Mouse (Mus musculus): Measurements from ENCODE around the gene Fhl3.

Gene Fhl3

GRCm38 (mm10) chr4:124700248-124700971 is at the start of gene Fhl3:
Gene Fhl3, plus strand, starts transcription at chr4:124700701.
- DNase-seq (ENCODE audit: low spot score): peak; percentile 41

GRCm38 (mm10) chr4:124652886-124653285 is 47.6 kb upstream of the Fhl3 start:
- DNase-seq (ENCODE audit: low spot score): no peak

GRCm38 (mm10) chr4:124656518-124656853 is 44.0 kb upstream of the Fhl3 start, which contains the start of gene Pou3f1:
Gene Pou3f1, plus strand, starts transcription at chr4:124656807.
- DNase-seq (ENCODE audit: low spot score): no peak

DNA sequence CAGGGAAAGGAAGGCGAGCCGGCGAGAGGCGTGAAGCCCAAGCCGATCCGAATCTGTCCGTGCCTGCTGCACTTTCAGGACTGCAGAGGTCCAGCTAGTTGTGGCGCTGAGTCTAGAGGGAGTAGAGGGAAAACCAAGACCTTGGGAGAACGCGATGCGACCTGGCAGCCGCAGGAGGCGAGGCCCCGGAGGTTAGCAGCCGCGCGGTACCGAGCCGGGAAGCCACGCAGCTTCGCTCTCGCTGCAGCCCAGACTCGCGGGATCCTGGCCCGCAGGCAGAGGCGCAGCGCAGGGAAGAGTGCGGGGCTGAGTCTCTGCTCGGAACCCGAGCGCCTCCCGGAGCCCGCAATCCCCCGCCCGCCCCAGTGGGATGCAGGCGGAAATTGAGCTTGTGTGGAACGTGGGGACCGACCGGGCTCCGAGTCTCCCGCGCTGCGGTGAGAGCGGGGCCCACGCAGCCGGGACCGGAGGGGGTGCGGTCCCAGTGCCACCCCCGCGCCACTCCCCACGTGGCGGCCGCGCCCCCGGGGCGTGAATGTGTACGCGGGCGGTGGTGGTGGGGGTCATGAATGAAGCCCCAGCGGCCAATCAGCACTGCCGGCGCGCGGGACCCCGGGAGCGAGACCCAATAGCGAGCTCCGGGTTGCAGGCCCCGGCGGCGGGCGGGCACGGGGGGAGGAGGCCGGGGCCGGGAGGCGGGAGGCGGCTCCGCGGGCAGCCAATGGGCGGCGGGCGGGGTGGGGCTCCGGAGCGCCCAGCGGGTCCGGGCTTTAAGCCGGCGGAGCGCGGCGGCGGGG is 43.4 kb upstream of the Fhl3 start:
- peak; percentile 62 for DNase-seq (ENCODE audit: low spot score)

- DNase-seq (ENCODE audit: low spot score): no peak
Measured at GRCm38 (mm10) chr4:124657781-124658180, 42.7 kb upstream of the Fhl3 start.

DNA sequence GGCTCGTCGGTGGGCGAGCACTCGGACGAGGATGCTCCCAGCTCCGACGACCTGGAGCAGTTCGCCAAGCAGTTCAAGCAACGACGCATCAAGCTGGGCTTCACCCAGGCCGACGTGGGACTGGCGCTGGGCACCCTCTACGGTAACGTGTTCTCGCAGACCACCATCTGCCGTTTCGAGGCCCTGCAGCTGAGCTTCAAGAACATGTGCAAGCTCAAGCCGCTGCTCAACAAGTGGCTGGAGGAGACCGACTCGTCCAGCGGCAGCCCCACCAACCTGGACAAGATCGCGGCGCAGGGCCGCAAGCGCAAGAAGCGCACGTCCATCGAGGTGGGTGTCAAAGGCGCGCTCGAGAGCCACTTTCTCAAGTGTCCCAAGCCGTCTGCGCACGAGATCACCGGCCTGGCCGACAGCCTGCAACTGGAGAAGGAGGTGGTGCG is 42.1 kb upstream of the Fhl3 start:
- DNase-seq (ENCODE audit: low spot score): no peak

DNA sequence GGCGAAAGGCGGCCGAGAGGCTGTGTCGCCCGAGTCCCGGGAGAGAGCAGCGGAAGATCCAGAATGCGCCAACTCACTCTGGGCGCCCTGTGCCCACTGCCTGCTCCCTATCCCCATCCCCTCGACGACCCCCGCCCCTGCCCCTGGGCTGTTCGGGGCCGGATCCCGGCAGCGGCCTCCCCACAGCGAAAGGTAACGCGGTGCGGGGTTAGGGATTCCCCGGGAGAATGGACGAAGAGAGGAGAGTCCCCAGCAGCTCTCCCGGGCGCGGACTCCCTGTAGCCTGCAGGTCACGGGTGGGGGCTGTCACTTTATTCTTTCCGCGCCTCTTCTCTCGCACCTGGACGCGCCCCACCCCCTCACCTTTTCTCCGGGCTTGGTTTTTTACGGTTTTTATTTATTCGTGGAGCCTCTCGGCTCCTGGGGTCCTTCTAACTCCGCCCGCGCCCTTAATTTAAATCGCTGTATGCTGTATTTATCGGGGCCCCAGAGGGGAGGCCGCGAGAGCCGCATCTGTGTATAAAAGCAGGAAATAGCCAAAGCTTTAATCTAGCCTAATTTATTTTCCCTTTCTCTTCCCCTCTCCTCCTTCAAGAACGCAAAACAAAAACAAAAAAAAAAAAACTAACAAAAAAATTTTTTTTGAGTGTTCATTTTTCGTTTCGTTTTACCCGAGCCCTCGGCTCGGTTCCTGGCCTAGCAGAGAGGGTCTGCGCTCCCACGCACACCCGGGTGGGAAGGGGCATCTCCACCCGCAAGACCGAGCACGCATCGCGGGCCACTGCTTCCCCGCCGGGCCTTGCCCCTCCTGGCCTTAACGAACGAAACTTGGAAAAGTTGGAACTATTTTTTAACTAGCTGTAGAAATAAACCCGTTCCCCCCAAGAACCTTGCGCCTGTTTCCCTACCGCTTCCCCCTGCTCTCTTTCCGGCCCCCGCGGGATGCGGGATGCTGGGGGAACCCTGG is 41.0 kb upstream of the Fhl3 start:
- no peak for DNase-seq (ENCODE audit: low spot score)

DNA sequence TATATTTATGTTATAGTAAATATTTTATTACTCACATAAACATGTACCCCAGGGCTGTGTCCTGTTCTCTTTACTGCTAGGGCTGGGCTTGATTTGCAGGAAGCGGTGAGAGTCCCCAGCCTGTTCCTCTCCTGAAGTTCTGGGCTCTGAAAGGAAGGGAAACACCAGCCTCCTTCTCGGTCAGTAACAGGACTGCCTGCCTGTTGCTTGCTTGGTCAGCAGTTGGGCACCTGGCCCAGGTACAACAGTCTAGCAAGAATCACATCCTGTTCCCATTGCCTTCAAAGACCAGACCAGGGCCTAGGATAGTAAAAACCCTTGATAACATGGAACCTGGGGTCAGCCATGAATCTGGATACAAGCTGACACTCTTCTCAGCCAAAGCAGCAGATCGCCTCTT is 39.9 kb upstream of the Fhl3 start:
- no peak for DNase-seq (ENCODE audit: low spot score)

DNA sequence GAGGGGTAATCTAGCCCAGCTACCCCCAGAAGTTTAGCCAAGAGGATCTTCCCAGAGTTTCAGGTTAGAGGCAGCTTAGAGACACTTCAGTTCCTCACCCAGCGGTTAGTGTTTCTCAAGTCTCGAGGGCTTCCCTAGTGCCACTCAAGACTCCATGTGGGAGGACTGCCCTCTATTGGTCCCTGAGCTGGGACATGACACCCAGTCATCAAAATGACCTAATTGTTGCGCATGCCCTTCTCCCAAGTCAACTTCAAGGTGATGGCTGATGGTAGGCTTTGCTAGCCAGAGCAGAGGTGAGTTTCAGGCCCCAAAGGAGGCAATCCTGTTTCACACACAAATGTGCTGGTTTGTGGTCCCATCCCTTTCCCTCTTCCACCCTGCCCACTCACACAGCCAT is 37.5 kb upstream of the Fhl3 start:
- DNase-seq (ENCODE audit: low spot score): no peak

DNA sequence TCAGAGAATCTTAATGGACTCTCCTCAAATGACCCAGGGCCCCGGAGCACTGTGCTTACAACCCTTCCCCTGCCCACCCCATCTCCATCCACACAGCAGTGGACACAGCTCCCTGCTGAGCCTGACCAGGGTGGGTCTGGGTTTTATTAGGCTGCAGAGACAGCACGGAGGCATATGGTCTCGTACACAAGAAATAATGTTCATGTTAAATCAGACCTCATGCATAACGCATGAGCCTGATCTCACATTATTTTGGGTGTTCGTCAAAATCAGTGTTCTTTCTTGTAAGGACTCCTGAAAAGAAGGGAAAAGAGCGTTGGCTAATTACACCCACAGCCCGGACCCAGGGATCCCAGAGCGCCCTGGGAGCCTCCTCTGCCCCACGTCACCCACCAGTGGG is 36.3 kb upstream of the Fhl3 start:
- DNase-seq (ENCODE audit: low spot score): no peak

DNA sequence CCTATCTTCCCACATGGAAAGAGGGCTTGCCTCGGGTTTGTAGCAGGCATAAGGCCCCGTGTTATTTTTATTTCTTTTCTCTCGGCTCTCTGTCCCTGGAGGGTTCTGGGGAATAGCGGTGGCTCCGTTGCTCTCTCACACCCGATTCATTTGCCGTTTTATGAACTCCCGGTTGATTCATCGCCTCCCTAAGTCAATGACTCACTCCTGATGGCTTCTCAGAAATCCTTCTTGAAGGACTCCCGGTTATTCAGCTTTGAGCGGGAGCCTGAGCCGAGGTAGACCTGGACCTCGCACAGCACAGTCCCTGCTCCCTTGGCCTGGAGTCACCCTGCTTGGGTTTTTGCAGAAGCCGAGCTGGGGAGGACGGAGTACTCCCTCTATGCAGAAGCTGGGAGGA is 35.9 kb upstream of the Fhl3 start:
- no peak for DNase-seq (ENCODE audit: low spot score)

- no peak for DNase-seq (ENCODE audit: low spot score)
Measured at GRCm38 (mm10) chr4:124667476-124668033, 32.9 kb upstream of the Fhl3 start.

DNA sequence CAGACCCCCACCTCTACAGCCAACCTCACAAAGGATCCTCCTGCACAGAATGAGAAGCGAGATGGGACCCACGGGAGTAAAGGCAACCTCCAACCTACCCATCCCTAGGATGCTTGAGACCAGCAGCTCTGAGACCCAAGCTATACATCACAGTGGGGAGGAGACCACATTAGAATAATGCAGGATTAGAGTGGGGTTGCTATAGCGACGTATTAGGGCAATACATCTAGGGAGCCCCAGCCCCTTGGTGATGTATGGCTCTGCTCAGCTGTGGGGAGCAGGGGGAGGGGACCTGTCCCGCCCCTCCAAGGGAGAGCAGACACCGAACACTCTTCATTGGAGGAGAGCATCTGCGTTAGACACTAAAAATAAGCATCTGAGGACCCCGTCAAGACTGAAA is 32.4 kb upstream of the Fhl3 start:
- no peak for DNase-seq (ENCODE audit: low spot score)

DNA sequence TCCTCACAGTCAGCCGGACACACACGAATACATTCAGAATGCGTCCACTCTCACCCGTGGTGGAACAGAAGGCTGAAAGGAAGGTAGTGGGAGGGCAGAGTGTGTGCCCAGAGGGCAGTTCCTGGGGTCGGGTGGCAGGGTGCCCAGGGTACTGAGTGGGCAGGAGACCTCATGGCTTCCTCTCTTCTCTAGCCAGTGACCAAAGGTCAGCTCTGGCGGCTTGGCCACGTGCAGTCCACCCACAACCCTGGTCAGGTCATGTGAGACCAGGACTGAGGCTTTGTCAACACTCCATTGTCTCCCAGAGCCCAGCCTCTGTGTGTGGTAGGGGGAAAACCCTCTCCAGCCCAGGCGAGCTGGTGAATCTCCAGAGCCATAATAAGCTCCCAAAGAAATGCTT is 30.3 kb upstream of the Fhl3 start:
- no peak for DNase-seq (ENCODE audit: low spot score)

- no peak for DNase-seq (ENCODE audit: low spot score)
Measured at GRCm38 (mm10) chr4:124671583-124671982, 28.9 kb upstream of the Fhl3 start.

- DNase-seq (ENCODE audit: low spot score): no peak
Measured at GRCm38 (mm10) chr4:124672347-124673320, 27.9 kb upstream of the Fhl3 start.

- DNase-seq (ENCODE audit: low spot score): no peak
Measured at GRCm38 (mm10) chr4:124674334-124675032, 26.0 kb upstream of the Fhl3 start.

DNA sequence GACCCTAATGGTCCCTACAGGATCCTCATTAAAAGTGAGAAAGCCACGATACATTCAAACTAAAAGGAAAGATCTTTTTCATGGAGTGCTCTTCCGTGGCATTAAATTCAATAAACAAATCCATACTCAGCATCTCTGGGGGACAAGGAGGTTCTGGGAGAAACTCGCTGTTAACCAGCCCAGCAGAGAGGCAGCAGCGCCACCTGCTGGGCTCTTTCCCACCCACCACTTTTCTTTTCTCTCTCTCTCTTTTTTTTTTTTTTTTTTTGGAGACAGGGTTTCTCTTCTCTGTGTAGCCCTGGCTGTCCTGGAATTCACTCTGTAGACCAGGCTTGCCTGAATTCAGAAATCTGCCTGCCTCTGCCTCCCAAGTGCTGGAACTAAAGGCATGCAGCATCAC is 25.5 kb upstream of the Fhl3 start:
- DNase-seq (ENCODE audit: low spot score): peak; percentile 28

GRCm38 (mm10) chr4:124675958-124676357 is 24.5 kb upstream of the Fhl3 start:
- DNase-seq (ENCODE audit: low spot score): no peak

DNA sequence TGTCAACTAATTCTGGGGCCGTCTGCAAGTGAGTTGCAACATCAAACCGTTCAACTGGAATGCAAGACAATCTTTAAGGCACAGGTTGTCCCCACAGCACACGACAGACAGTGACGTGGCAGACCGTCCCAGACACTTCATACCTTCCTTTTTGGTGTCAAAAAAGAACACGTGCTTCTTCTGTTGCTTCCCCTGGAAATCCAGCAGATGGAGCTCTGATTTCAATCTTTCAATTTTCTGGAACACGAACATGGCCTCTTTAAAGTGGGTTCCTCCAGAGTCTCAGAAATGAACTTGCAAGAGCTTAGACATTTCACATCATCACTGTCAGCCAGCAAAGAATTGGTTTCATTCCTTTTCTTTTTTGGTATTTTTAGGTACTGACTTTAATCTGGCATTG is 18.2 kb upstream of the Fhl3 start:
- DNase-seq (ENCODE audit: low spot score): no peak
